Mouse (Mus musculus) urinary bladder, adult 2 months (tissue): ENCODE results near the gene Arl9. TPM values are rescaled to one million over a fixed set of nuclear protein-coding genes. Genes with fewer than 3 reads are reported as not detected.
A peak's percentile ranks its signal among the peaks of the same experiment; 100 is the strongest.
"Not testable (repeated sequence)": the region's sequence is repeated elsewhere in the genome, so short reads cannot be mapped to it uniquely, and the experiment has no call there.

Experiments used
- DNase-seq: peaks from one replicate; pipeline ENCODE4 v3.0.0; 2022; ENCODE audit warnings: low spot score
- polyA plus RNA-seq: library from polyadenylated mRNA; depleted of rRNA; stranded (reverse); fragments of >200 nt; gene quantifications from 2 replicates; pipeline ENCODE4 v1.2.3, GENCODE M21; 2012; rRNA removed

The Arl9 gene
- 0.25 and 0.28 TPM in 2 replicates for polyA plus RNA-seq

GRCm38 (mm10) chr5:77004051-77004821 is at the start of gene Arl9:
Gene Arl9 (plus strand): TSS chr5:77004055.
- no peak for DNase-seq

- DNase-seq, result no peak
Measured at GRCm38 (mm10) chr5:76954271-76954900, 49.5 kb upstream of the Arl9 start.

GRCm38 (mm10) chr5:76955474-76955873 is 48.4 kb upstream of the Arl9 start:
- no peak for DNase-seq

GRCm38 (mm10) chr5:76957954-76958353 is 45.9 kb upstream of the Arl9 start:
- DNase-seq, result no peak

- no peak for DNase-seq
Measured at GRCm38 (mm10) chr5:76959587-76959986, 44.3 kb upstream of the Arl9 start.

- no peak for DNase-seq
Measured at GRCm38 (mm10) chr5:76962545-76962944, 41.3 kb upstream of the Arl9 start.

GRCm38 (mm10) chr5:76964651-76965050 is 39.2 kb upstream of the Arl9 start:
- no peak for DNase-seq

- no peak for DNase-seq
Measured at GRCm38 (mm10) chr5:76969250-76969649, 34.6 kb upstream of the Arl9 start.

GRCm38 (mm10) chr5:76971115-76971514 is 32.7 kb upstream of the Arl9 start:
- not testable (repeated sequence) for DNase-seq

GRCm38 (mm10) chr5:76973488-76973887 is 30.4 kb upstream of the Arl9 start:
- no peak for DNase-seq

GRCm38 (mm10) chr5:76974207-76974553 is 29.7 kb upstream of the Arl9 start:
- no peak for DNase-seq

GRCm38 (mm10) chr5:76974554-76975285 is 29.1 kb upstream of the Arl9 start, which contains the start of gene Srp72:
Gene Srp72 (plus strand): TSS chr5:76974683.
- peak; percentile 72 for DNase-seq

GRCm38 (mm10) chr5:76975736-76976135 is 28.1 kb upstream of the Arl9 start:
- no peak for DNase-seq

- DNase-seq, result no peak
Measured at GRCm38 (mm10) chr5:76984015-76984414, 19.8 kb upstream of the Arl9 start.

GRCm38 (mm10) chr5:76990789-76991188 is 13.1 kb upstream of the Arl9 start:
- DNase-seq, result no peak

GRCm38 (mm10) chr5:76993174-76993814 is 10.6 kb upstream of the Arl9 start:
- DNase-seq, result no peak

- no peak for DNase-seq
Measured at GRCm38 (mm10) chr5:76998416-76998815, 5.4 kb upstream of the Arl9 start.

GRCm38 (mm10) chr5:77001192-77001591 is 2.7 kb upstream of the Arl9 start:
- DNase-seq, result no peak

GRCm38 (mm10) chr5:77010352-77010751 is 6.5 kb downstream of the Arl9 start:
- DNase-seq, result no peak

- no peak for DNase-seq
Measured at GRCm38 (mm10) chr5:77011082-77011481, 7.2 kb downstream of the Arl9 start.

GRCm38 (mm10) chr5:77013171-77013570 is 9.3 kb downstream of the Arl9 start:
- no peak for DNase-seq
